Mouse (Mus musculus): ENCODE measurements around the gene Klhl26.

Klhl26 gene

DNA sequence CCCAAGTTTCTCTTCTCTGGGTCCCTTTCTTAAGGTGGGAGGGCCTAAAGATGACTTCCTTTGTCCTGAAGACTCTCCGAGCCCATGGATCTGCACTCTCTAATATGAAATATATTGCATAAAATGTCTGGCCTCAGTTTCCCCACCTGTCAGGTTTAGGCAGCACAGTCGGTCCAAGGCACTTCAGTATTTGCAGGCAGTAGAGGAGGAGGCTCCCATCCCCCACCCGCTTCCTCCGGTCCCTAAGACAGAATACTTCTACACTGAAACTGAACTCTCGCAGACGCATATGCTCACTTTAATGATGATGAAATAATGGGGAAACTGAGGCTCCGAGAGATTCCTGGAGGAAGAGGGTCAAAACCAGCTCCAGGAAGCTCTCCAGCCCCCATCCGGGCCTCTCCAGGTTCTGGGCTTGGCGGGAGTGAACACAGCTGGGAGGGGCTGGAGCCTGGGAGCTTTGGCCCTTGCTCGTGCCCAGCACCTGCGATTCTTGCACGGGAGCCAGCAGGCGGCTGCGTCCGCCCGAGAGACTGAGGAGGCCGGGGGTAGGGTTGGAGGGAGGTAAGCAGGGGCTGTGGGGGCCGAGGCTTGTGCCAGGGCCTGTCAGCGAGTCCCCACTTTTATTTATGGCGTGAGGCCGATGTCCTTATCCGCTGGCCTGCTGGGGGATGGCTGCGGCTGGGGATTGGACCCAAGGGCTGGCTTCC is 25.2 kb upstream of the Klhl26 start:
- DNase-seq (ENCODE audit: low read depth, low spot score), result peak; percentile 57

DNA sequence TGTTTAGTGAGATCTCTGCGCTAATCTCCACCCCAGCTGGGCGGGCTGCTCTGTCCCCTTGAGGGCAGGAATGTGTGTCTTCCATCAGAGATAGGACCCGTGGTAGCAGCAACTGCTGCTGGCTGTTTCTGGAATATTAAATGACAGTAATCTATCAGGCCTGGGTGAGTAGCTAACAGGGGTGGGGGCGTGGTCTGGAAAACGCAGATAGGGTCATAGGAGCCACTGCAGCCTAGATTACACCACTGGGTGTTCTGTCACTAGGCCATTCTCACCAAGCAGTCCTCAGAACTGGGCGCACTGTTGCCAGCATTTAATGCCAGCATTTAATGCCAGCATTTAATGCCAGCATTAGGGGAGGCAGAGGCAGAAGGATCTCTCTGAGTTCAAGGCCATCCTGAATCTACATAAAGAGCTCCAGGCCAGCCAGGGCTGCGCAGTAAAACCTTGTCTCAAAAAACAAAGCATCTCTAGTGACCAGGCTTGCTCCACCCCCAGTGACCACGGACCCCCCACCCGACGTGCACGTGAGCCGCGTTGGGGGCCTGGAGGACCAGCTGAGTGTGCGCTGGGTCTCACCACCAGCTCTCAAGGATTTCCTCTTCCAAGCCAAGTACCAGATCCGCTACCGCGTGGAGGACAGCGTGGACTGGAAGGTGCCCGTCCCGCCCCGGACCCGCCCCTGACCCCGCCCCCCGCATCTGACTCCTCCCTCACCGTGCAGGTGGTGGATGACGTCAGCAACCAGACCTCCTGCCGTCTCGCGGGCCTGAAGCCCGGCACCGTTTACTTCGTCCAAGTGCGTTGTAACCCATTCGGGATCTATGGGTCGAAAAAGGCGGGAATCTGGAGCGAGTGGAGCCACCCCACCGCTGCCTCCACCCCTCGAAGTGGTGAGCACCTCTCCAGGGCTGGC is 23.9 kb upstream of the Klhl26 start:
- no peak for DNase-seq (ENCODE audit: low read depth, low spot score)

DNA sequence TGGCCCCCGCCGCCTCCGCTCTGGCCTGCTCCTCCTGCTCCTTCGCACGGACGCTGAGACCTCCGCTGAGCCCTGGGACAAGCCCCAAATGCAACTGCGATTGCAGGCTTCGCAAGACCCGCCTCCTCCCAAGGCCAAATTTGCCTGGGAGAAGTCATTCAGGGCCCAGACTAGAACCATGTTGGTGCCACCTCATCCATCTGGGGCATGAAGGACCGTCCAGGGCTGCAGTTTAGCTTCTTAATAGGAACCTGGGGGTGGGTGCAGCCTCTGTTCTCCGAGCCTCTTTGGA is 18.9 kb upstream of the Klhl26 start:
- no peak for DNase-seq (ENCODE audit: low read depth, low spot score)

DNA sequence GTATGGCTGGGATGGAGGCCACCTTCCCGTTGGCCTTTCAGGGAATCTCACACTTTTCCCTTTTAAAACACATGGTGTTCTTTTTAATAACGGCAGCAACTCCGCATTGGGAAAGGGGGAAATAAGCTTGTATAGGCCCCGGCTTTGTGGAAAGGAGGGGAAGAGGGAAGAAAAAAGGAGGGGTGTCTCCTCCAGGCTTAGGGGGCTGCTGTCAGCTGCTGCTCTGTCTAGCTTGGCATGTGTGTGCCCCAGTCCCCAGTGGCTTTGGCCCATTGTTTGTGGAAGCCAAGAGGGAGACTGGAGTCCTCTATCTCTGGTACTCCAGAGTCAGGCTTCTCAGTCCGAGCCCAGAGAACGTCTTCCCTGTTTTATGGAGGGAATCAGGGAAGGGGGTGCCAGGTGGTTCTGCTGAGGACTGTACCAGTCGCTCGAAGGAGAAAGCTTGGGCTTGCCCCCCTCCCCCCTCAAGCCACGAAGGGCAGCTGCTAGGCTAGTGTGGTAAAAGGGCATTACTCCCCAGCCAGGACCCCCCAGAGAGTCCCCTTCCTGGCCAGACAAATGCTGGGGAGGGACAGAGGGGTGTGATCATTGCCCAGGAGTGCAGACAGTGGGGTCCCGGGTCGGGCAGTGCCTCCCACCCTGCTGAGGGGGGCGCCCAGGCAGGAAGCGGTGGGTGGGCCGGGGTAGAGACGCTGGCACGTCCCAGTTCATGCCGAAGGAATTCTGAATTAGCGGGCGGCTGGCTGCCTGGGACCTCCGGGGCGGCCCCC is 18.4 kb upstream of the Klhl26 start:
- no peak for DNase-seq (ENCODE audit: low read depth, low spot score)

DNA sequence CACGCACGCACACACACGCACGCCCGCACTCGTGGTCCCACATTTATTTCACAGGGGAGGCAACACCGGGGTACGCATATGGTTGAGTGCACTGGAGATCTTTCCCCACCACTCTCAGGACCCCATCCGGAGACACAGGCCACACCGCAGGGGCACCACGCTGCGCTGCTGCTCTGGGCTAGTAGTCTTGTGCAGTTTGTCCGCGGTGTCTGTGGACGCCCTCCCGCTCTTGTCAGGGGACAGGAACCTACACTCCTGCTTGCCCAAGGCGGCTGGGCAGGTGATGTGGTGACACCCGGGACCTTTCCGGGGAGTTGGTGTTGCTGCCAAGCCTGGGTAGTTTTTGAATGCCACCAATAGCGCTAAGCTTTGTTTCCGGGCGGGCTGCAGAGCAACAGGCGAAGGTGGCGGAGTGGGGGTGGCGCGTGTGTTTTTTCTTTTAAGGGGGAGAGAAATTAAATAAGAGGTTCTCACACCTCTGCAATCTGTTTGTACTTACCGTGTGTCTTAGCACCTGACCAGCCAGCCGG is 17.7 kb upstream of the Klhl26 start:
- no peak for DNase-seq (ENCODE audit: low read depth, low spot score)

GRCm38 (mm10) chr8:70493692-70494415 is 17.1 kb upstream of the Klhl26 start:
- DNase-seq (ENCODE audit: low read depth, low spot score), result no peak

DNA sequence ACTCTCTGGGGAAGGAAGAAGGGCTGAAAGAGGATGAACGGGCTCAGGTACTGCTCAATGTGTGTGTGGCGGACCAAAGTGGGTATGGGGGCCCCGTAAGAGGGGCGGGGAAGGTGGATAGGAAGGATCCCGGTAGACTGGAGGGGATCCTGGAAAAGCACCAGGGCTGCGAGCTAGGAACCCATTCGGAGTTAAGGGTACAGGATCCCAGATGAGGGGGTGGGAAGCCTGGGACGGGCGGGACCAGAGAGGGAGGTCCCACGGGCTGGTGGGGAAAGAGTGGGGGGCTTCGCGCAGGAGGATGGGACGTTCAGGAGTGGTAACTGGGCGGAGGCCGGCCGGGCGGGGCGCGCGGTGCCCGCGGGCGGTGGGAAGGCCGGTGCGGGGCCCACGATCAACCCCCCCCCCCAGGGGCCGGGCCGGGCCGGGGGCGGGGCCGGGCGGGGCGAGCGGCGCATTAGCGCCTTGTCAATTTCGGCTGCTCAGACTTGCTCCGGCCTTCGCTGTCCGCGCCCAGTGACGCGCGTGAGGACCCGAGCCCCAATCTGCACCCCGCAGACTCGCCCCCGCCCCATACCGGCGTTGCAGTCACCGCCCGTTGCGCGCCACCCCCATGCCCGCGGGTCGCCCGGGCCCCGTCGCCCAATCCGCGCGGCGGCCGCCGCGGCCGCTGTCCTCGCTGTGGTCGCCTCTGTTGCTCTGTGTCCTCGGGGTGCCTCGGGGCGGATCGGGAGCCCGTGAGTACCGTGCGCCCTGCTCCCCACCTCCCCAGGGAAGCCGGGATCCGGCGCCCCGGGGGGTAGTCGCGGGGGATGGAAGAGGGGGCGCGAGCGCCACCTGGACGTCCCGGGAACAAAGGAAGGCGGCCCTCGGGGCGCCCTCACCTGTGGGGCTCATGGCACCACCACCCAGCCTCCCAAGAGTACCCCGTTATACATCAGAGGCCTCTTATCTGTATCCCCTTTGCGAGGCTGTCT is 16.2 kb upstream of the Klhl26 start, which contains the start of gene Crlf1:
TSS of gene Crlf1 (plus strand) at position 495 of the 977 bp plus-strand sequence.
- DNase-seq (ENCODE audit: low read depth, low spot score), result no peak

GRCm38 (mm10) chr8:70490880-70491495 is 14.2 kb upstream of the Klhl26 start:
- DNase-seq (ENCODE audit: low read depth, low spot score), result no peak

GRCm38 (mm10) chr8:70490061-70490879 is 13.5 kb upstream of the Klhl26 start:
- DNase-seq (ENCODE audit: low read depth, low spot score), result no peak

GRCm38 (mm10) chr8:70489576-70489975 is 12.8 kb upstream of the Klhl26 start:
- DNase-seq (ENCODE audit: low read depth, low spot score), result no peak

GRCm38 (mm10) chr8:70488931-70489470 is 12.2 kb upstream of the Klhl26 start:
- no peak for DNase-seq (ENCODE audit: low read depth, low spot score)

DNA sequence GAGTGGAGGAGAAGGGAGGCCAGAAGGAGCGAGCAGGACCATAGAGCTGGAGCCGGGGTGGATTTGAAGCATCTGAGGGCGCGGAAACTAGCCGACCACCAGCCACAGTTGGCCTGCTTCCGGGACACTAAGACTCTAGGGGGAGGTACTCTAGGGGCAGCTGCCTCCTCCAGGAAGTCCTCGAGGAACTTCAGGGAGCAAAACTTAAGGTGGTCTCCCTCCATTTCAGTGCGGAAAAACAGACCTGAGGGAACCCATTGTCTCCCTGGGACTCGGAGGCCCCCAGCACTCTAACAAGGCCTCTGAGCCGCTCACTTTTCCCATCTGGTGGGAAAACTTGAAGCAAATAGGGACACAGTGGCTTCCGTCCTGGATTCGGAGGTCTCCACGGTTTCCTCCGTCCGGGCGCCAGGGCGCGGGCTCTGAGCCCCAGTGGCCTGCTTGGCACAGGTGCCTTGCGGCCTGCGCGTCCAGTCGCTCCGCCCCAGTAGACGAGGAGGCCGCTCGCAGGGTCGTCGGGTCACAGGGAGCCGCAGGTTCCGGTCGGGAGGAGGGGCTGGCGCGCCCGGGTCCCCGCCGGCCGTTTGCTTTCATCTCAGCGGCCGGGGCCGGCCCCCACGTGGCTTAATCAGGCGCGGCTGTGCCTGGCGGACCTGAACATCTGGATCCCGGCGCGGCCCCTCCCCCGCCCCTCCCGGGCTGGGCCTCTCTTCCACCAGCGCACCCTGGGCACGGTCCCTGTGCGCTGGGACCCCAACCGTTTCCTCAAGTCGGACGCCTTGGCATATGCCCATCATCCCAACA is 11.4 kb upstream of the Klhl26 start:
- DNase-seq (ENCODE audit: low read depth, low spot score), result no peak

DNA sequence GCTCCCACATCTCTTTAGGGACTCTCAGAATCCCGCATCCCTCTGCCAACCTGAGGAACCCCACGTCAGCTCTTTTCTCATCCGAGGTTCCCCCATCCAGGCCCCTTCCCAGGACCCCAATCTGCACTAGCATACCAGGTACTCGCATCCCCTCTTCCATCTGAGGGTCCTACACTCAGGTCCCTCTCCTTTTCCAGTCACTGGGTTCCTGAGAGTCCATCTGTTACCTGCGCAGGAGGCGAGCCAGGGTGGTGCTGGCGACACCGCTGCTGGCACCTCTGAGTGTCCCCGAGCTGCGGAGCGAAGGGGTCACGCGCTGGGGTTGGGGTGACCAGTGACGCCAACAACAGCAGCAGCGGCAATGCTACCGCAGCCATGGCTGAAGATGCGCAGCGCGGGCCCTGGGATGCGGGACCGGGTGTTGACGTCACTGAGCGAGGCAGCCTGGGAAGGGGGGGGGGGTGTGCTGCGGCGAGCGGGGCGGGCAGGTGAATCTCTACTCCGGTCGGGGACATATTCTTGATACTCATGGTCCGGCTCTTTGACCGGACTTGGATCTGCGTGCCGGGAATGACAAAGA is 10.3 kb upstream of the Klhl26 start, which contains the start of gene Tmem59l:
TSS of gene Tmem59l (minus strand) at position 418 of the 580 bp plus-strand sequence.
- DNase-seq (ENCODE audit: low read depth, low spot score), result no peak

GRCm38 (mm10) chr8:70486191-70486681 is 9.5 kb upstream of the Klhl26 start:
- DNase-seq (ENCODE audit: low read depth, low spot score), result no peak

DNA sequence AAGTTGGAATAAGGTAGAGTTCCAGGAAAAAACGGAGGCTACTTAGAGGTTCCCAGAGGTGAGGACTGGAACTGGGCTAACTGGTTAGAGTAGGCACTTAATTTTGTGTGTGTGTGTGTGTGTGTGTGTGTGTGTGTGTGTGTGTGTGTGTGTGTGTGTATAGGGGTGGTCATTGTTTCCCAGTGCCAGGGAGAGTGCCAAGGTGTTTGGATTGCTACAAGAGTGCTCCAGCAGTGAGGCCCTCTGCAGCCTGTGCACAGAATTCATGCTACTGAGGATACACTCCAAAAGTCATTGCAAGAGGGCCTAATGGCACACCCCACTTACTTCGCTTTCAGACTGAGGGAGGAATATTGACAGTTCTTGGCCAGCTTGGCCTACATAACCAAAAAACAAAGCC is 6.2 kb upstream of the Klhl26 start:
- DNase-seq (ENCODE audit: low read depth, low spot score), result no peak

DNA sequence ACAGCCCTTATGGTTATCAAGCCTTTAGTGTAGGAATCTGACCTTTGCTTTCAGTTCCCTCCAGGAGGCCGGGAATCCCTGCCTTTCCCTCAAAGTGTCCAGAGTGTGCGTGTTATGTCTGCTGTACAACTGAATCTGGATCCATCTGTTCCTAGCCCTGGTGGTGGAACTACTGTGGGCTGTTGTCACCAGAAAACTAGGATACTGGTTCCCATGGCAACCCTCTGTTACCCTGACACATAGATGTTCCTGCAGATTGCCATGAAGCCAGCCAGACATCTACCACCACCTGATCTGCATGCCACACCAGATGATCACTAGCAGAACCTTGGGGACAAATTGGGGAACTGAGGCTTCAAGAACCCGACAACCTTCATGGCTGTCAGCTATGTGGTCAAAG is 5.1 kb upstream of the Klhl26 start:
- no peak for DNase-seq (ENCODE audit: low read depth, low spot score)
